Mouse (Mus musculus) liver, postnatal 0 days (tissue): Measurements from ENCODE around the gene Col12a1. TPM values are rescaled to one million over a fixed set of nuclear protein-coding genes. Genes with fewer than 3 reads are reported as not detected.

ENCODE experiments used
- ATAC-seq: fragments of 200-750 bp; cut with Nextera tagmentation; 2 replicates; pipeline ENCODE4 v1.8.0; 2017; ENCODE audit warnings: mild to moderate bottlenecking, moderate library complexity
- DNase-seq: peaks from one replicate; pipeline ENCODE4 v3.0.0-alpha.2; 2016
- H3K27ac ChIP-seq: fragments of 300-500 bp; sonication (generic); 2 replicates; pipeline ENCODE4 v1.5.1; 2014; ENCODE audit warnings: antibody characterized with exemption, moderate library complexity, mild to moderate bottlenecking, low read depth
- H3K27me3 ChIP-seq: fragments of 300-500 bp; sonication (generic); 2 replicates; pipeline ENCODE4 v1.6.1; 2014; ENCODE audit warnings: low read length, control low read depth, mixed read lengths; ENCODE audit not compliant: insufficient read depth
- H3K36me3 ChIP-seq: fragments of 300-500 bp; sonication (generic); replicated peaks from 2 replicates; pipeline ENCODE4 v1.6.1; 2014; ENCODE audit warnings: mild to moderate bottlenecking, control low read depth, low read length, moderate library complexity, mixed read lengths; ENCODE audit not compliant: insufficient read depth
- H3K4me1 ChIP-seq: fragments of 300-500 bp; sonication (generic); 2 replicates; pipeline ENCODE4 v1.6.1; 2014; ENCODE audit warnings: antibody characterized with exemption, mild to moderate bottlenecking, control low read depth; ENCODE audit not compliant: insufficient read depth
- H3K4me2 ChIP-seq: fragments of 300-500 bp; sonication (generic); 2 replicates; pipeline ENCODE4 v1.6.1; 2014; ENCODE audit warnings: low read depth, mild to moderate bottlenecking, low read length, moderate library complexity, mixed read lengths
- H3K4me3 ChIP-seq: fragments of 300-500 bp; sonication (generic); 2 replicates; pipeline ENCODE4 v1.5.1; 2014; ENCODE audit warnings: low read depth, low read length
- H3K9ac ChIP-seq: fragments of 300-500 bp; sonication (generic); replicated peaks from 2 replicates; pipeline ENCODE4 v1.6.1; 2014; ENCODE audit warnings: mild to moderate bottlenecking, moderate library complexity
- H3K9me3 ChIP-seq: fragments of 300-500 bp; sonication (generic); 2 replicates; pipeline ENCODE4 v1.6.1; 2016; ENCODE audit warnings: mild to moderate bottlenecking, control low read depth, low read length, mixed read lengths
- CTCF ChIP-seq: sonication (generic); IDR thresholded peaks from 2 replicates; pipeline ENCODE4 v1.5.1; 2016; ENCODE audit warnings: antibody characterized with exemption, low read depth
- EP300 ChIP-seq: IDR thresholded peaks from 2 replicates; pipeline ENCODE4 v1.6.1; 2016; ENCODE audit warnings: antibody characterized with exemption, low read depth, mild to moderate bottlenecking
- WGBS: fragments of 180-500 bp; shearing (Covaris S2); extraction: QIAGEN DNeasy Blood & Tissue Kit; methylation state at CpG from one replicate; pipeline ENCODE4 v1.1.7; 2014; ENCODE audit not compliant: insufficient replicate concordance; 5-methylcytosine and 5-hydroxymethylcytosine counted together
- polyA plus RNA-seq: library from polyadenylated mRNA; unstranded; fragments of >200 nt; fragmentation: Nextera tagmentation; extraction: Ambion mirVana; gene quantifications from 2 replicates; pipeline ENCODE4 v1.2.1, GENCODE M21; 2015

The Col12a1 gene
- polyA plus RNA-seq, 1 experiment from 2014 or later: 2.3 TPM

DNA sequence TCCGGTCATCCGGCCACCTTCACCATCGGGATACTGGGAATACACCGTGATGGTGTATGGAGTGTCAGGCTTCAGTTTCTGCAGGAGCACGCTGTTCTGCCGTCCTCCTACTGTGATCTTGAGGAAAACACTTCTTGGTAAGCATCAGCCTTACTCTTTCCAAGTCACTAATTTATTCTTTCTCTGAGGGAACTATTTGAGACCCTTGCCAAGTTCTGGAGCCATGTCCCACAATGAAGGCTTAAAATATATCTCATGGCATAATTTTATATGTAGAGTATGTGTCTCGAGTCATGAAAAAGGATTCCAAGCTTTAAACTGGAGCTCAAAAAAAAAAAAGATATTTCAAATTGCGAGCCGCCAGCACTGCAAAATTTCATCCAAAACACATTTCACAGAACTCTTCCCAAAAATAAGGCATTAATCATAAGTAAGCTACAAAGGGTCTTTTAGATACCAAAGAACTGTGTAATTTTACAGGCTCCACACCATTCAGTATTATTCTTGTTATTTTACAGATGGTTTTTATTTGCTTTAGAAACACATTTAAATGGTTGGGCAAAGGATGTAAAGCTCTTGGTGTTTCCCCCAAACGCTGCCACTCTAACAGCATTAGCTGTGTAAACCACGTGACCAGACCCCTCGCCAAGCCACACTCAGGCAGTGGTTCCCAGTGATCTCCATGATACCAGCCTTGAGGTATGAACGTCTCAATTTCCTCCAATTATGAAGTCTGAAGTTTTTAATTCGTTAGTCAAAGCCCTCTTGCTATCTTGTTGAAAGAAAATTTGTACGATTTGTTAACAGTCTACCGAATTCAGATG lies 65.1 kb downstream of the Col12a1 start:
- ATAC-seq: no peak
- WGBS: 82% methylated on average over 16 of the region's 16 CpGs
- Histone ChIP-seq H3K4me3 (no peak overlapping the region), H3K36me3 (no peaks in the 10 kb centered on the region), H3K9ac (no peak overlapping the region), H3K27ac (no peak overlapping the region), H3K4me2 (no peak overlapping the region), H3K27me3 (no peaks in the 10 kb centered on the region), H3K4me1 (no peaks in the 10 kb centered on the region), H3K9me3 (no peaks in the 10 kb centered on the region)
- DNase-seq: no peak
- TF ChIP-seq CTCF (no peak), EP300 (no peak)

DNA sequence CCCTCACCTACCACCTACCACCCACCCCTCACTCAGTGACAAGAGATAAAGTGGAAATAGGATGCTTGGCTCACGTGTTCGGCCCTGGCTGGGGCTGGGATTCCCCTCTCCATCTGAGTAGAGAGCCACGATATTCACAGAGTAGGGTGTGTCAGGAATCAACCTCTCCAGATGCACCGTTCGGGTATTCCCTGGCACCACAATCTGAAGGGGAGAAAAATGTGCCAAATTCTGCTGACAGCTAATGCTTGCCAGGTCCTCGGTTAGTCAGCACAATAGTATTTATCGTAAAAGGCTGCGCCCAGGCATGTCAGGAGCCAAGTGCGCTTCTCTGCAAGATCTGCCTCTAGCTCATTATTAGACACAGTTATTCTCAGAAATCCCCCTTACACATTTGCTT lies 70.0 kb downstream of the Col12a1 start:
- Histone ChIP-seq H3K4me3 (no peak overlapping the region), H3K9ac (no peak overlapping the region), H3K36me3 (no peaks in the 10 kb centered on the region), H3K4me2 (no peak overlapping the region), H3K27ac (no peak overlapping the region), H3K27me3 (no peaks in the 10 kb centered on the region), H3K9me3 (no peaks in the 10 kb centered on the region), H3K4me1 (no peaks in the 10 kb centered on the region)
- ATAC-seq (no peak), DNase-seq (no peak)
- 84% methylated on average over 9 of the region's 9 CpGs for WGBS
- TF ChIP-seq EP300 (no peak), CTCF (no peak)

GRCm38 (mm10) chr9:79645757-79646156 lies 72.9 kb downstream of the Col12a1 start:
- TF ChIP-seq EP300: no peak
- no peak for TF ChIP-seq CTCF
- ATAC-seq (no peak), DNase-seq (no peak)
- WGBS: 75% methylated on average over 3 of the region's 3 CpGs
- H3K36me3 ChIP-seq: no peaks in the 10 kb centered on the region
- no peak overlapping the region for H3K4me2 ChIP-seq
- H3K4me3 ChIP-seq: no peak overlapping the region
- H3K9me3 ChIP-seq: no peaks in the 10 kb centered on the region
- H3K4me1 ChIP-seq: no peaks in the 10 kb centered on the region
- H3K27ac ChIP-seq: no peak overlapping the region
- no peak overlapping the region for H3K9ac ChIP-seq
- H3K27me3 ChIP-seq: no peaks in the 10 kb centered on the region

- no peaks in the 10 kb centered on the region for H3K4me1 ChIP-seq
- no peak overlapping the region for H3K27ac ChIP-seq
- DNase-seq (no peak), ATAC-seq (no peak)
- no peak overlapping the region for H3K4me3 ChIP-seq
- H3K27me3 ChIP-seq: no peaks in the 10 kb centered on the region
- H3K36me3 ChIP-seq: no peaks in the 10 kb centered on the region
- TF ChIP-seq EP300 (no peak), CTCF (no peak)
- no peak overlapping the region for H3K4me2 ChIP-seq
- H3K9ac ChIP-seq: no peak overlapping the region
- WGBS: 49% methylated on average over 11 of the region's 11 CpGs
- no peaks in the 10 kb centered on the region for H3K9me3 ChIP-seq
These were observed 79.1 kb downstream of the Col12a1 start for GRCm38 (mm10) chr9:79639430-79640090.

- TF ChIP-seq CTCF (no peak), EP300 (no peak)
- 55% methylated on average over 4 of the region's 4 CpGs for WGBS
These were observed 80.8 kb downstream of the Col12a1 start for GRCm38 (mm10) chr9:79637879-79638278.

DNA sequence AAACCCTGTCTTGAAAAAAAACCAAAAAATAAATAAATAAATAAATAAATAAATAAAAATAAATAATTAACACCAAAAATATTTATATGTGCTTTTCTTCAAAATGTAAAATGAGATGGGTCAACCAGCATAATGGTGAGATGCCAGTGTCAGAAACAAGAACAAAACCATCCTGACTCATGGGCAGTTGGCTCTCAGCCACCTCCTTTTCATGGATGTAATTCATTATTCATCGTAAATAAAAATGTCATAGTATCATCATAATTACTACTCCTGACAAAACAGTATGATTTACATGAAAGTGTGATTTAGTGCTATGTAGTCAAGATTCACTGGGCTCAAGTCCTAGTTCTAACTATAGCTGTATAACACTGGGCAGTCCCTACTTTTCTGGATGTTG lies 84.6 kb downstream of the Col12a1 start:
- H3K4me1 ChIP-seq: no peaks in the 10 kb centered on the region
- H3K9me3 ChIP-seq: no peaks in the 10 kb centered on the region
- H3K27ac ChIP-seq: no peak overlapping the region
- WGBS: 85% methylated on average over 1 of the region's 1 CpGs
- no peaks in the 10 kb centered on the region for H3K36me3 ChIP-seq
- H3K4me3 ChIP-seq: no peak overlapping the region
- H3K9ac ChIP-seq: no peak overlapping the region
- no peaks in the 10 kb centered on the region for H3K27me3 ChIP-seq
- DNase-seq (no peak), ATAC-seq (no peak)
- TF ChIP-seq EP300 (no peak), CTCF (no peak)
- H3K4me2 ChIP-seq: no peak overlapping the region

More at GRCm38 (mm10) chr9:79637879-79638278, 80.8 kb downstream of the Col12a1 start:
- Histone ChIP-seq H3K27me3 (no peaks in the 10 kb centered on the region), H3K9ac (no peak overlapping the region), H3K4me3 (no peak overlapping the region), H3K9me3 (no peaks in the 10 kb centered on the region), H3K27ac (no peak overlapping the region), H3K4me2 (no peak overlapping the region), H3K36me3 (no peaks in the 10 kb centered on the region), H3K4me1 (no peaks in the 10 kb centered on the region)
- no peak for ATAC-seq
- no peak for DNase-seq
